Mouse (Mus musculus) intestine, postnatal 0 days (tissue): ENCODE data around the gene Trim71. TPM values are rescaled to one million over a fixed set of nuclear protein-coding genes. Genes with fewer than 3 reads are reported as not detected.

Source experiments
- ATAC-seq: fragments of 200-750 bp; cut with Nextera tagmentation; 2 replicates; pipeline ENCODE4 v1.8.0; 2017; ENCODE audit warnings: mild to moderate bottlenecking, moderate TSS enrichment, moderate library complexity
- H3K27ac ChIP-seq: fragments of 300-500 bp; sonication (generic); 2 replicates; pipeline ENCODE4 v1.5.1; 2014; ENCODE audit warnings: mild to moderate bottlenecking, low read depth, low read length, moderate library complexity
- H3K27me3 ChIP-seq: fragments of 300-500 bp; sonication (generic); replicated peaks from 2 replicates; pipeline ENCODE4 v1.6.1; 2014; ENCODE audit warnings: low read length, mixed read lengths; ENCODE audit not compliant: control insufficient read depth, insufficient read depth
- H3K36me3 ChIP-seq: fragments of 300-500 bp; sonication (generic); 2 replicates; pipeline ENCODE4 v1.6.1; 2014; ENCODE audit warnings: mild to moderate bottlenecking, moderate library complexity; ENCODE audit not compliant: control insufficient read depth, insufficient read depth
- H3K4me1 ChIP-seq: fragments of 300-500 bp; sonication (generic); replicated peaks from 2 replicates; pipeline ENCODE4 v1.6.1; 2014; ENCODE audit warnings: antibody characterized with exemption, low read length, mixed read lengths; ENCODE audit not compliant: control insufficient read depth, insufficient read depth
- H3K4me2 ChIP-seq: fragments of 300-500 bp; sonication (generic); replicated peaks from 2 replicates; pipeline ENCODE4 v1.6.1; 2014; ENCODE audit warnings: low read depth, mild to moderate bottlenecking, moderate library complexity
- H3K4me3 ChIP-seq: fragments of 300-500 bp; sonication (generic); 2 replicates; pipeline ENCODE4 v1.5.1; 2014; ENCODE audit warnings: low read depth, low read length
- H3K9ac ChIP-seq: fragments of 300-500 bp; sonication (generic); 2 replicates; pipeline ENCODE4 v1.6.1; 2014; ENCODE audit warnings: mild to moderate bottlenecking, low read depth, low read length
- H3K9me3 ChIP-seq: fragments of 300-500 bp; sonication (generic); 2 replicates; pipeline ENCODE4 v1.6.1; 2016; ENCODE audit warnings: mixed run types; ENCODE audit not compliant: control insufficient read depth
- CTCF ChIP-seq: sonication (generic); IDR thresholded peaks from 2 replicates; pipeline ENCODE4 v1.5.1; 2016; ENCODE audit warnings: low read depth, mild to moderate bottlenecking, control low read depth, antibody characterized with exemption, moderate library complexity
- WGBS: fragments of 180-500 bp; shearing (Covaris S2); extraction: QIAGEN DNeasy Blood & Tissue Kit; methylation state at CpG from one replicate; pipeline ENCODE4 v1.1.7; 2014; 5-methylcytosine and 5-hydroxymethylcytosine counted together
- polyA plus RNA-seq: library from polyadenylated mRNA; unstranded; fragments of >200 nt; fragmentation: Nextera tagmentation; extraction: Ambion mirVana; gene quantifications from 2 replicates; pipeline ENCODE4 v1.2.1, GENCODE M21; 2015

Trim71 gene
- polyA plus RNA-seq, 1 experiment from 2014 or later = 1.5 TPM

DNA sequence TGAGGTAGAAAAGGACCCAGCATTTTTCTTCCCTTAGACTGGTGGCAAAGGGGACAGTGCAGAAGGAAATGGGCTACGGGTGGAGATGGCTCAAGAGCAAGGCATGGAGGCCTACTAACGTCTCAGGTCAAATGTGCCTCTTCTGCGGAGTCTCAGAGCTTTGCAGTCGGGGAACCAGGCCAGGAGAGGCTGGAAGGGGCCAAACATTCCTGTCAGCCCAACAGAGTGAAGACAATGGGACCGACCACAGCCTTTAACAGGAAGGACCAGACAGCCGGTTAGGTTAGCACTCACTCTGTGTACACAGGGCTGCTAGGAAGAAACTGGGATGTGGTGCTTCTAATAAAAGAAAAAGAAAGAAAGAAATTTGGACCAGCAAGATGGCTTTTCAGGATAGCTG, 14.1 kb downstream of the Trim71 start:
- no peaks in the 10 kb centered on the region for H3K27me3 ChIP-seq
- no peak overlapping the region for H3K4me3 ChIP-seq
- no peak for TF ChIP-seq CTCF
- peaks cover 6% of the 10 kb centered on the region for H3K4me1 ChIP-seq
- no peak overlapping the region for H3K9ac ChIP-seq
- no peak overlapping the region for H3K27ac ChIP-seq
- no peaks in the 10 kb centered on the region for H3K36me3 ChIP-seq
- ATAC-seq = no peak
- no peaks in the 10 kb centered on the region for H3K9me3 ChIP-seq
- no peak overlapping the region for H3K4me2 ChIP-seq
- WGBS = 29% methylated on average over 6 of the region's 6 CpGs

GRCm38 (mm10) chr9:114549117-114549516, 15.1 kb downstream of the Trim71 start:
- no peak overlapping the region for H3K27ac ChIP-seq
- no peak for TF ChIP-seq CTCF
- no peak overlapping the region for H3K9ac ChIP-seq
- no peak overlapping the region for H3K4me3 ChIP-seq
- no peak for ATAC-seq
- H3K36me3 ChIP-seq = no peaks in the 10 kb centered on the region
- H3K27me3 ChIP-seq = no peaks in the 10 kb centered on the region
- 36% methylated on average over 5 of the region's 5 CpGs for WGBS
- H3K4me1 ChIP-seq = peaks cover 8% of the 10 kb centered on the region
- no peaks in the 10 kb centered on the region for H3K9me3 ChIP-seq
- H3K4me2 ChIP-seq = no peak overlapping the region

DNA sequence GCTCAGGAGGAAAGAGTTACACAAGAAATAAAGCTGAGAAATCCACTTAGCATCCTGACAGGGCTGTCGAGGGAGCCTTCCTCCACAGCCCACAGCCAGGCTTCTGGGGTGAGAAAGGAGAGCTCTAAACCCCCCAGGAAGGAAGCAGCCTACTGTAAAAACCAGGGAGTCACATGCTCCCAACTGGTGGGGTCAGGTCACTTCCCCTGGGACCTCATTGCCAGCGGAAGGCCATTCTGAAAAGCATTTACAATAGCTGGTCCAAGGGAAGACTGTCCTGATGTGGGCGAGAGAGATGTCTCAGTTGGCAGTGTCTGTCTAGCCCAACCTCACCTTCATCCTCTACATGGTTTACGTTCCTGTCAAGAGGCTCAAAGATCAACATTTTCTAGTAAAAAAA, 15.7 kb downstream of the Trim71 start:
- ATAC-seq = no peak
- TF ChIP-seq CTCF = no peak
- Histone ChIP-seq H3K9me3 (no peaks in the 10 kb centered on the region), H3K4me2 (peak overlapping the region; percentile 35; the same call in 1 of the 2 replicates), H3K9ac (no peak overlapping the region), H3K27me3 (no peaks in the 10 kb centered on the region), H3K4me1 (peaks cover 10% of the 10 kb centered on the region), H3K27ac (peak overlapping the region; percentile 73), H3K36me3 (no peaks in the 10 kb centered on the region), H3K4me3 (no peak overlapping the region)
- WGBS = 34% methylated on average over 4 of the region's 4 CpGs

GRCm38 (mm10) chr9:114547643-114548077, 16.5 kb downstream of the Trim71 start:
- 24% methylated on average over 6 of the region's 6 CpGs for WGBS

DNA sequence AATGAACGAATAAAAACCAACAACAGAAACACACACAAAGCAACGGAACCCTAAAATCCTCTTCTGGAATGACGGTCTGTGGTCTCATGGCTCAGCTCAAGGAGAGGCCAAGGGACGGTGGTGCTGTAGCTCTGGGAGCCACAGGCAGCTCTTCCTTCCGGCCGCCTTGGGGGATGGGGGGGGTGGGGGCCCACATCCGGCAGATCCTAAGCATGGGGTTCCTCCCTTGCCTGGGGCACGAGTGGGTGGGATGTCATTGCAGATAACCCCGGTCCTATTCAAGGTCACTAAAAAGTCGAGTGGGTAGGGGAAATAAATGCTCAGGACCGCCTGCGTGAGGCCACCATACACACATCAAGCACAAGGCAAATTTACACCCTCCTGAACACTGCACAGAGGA, 17.4 kb downstream of the Trim71 start:
- no peaks in the 10 kb centered on the region for H3K27me3 ChIP-seq
- no peak overlapping the region for H3K4me3 ChIP-seq
- no peak for ATAC-seq
- no peak for TF ChIP-seq CTCF
- H3K9me3 ChIP-seq = no peaks in the 10 kb centered on the region
- H3K9ac ChIP-seq = no peak overlapping the region
- H3K27ac ChIP-seq = peak overlapping the region; percentile 73
- peak overlapping the region; percentile 35 for H3K4me2 ChIP-seq
- no peaks in the 10 kb centered on the region for H3K36me3 ChIP-seq
- WGBS = 37% methylated on average over 12 of the region's 12 CpGs
- H3K4me1 ChIP-seq = peaks cover 10% of the 10 kb centered on the region

More at GRCm38 (mm10) chr9:114547643-114548077, 16.5 kb downstream of the Trim71 start:
- H3K27ac ChIP-seq = peak overlapping the region; percentile 73
- H3K9ac ChIP-seq = no peak overlapping the region
- no peaks in the 10 kb centered on the region for H3K27me3 ChIP-seq
- H3K4me1 ChIP-seq = peaks cover 10% of the 10 kb centered on the region
- ATAC-seq = peak; percentile 69
- H3K4me3 ChIP-seq = no peak overlapping the region
- H3K4me2 ChIP-seq = peak overlapping the region; percentile 35
- H3K36me3 ChIP-seq = no peaks in the 10 kb centered on the region
- no peak for TF ChIP-seq CTCF
- H3K9me3 ChIP-seq = no peaks in the 10 kb centered on the region

DNA sequence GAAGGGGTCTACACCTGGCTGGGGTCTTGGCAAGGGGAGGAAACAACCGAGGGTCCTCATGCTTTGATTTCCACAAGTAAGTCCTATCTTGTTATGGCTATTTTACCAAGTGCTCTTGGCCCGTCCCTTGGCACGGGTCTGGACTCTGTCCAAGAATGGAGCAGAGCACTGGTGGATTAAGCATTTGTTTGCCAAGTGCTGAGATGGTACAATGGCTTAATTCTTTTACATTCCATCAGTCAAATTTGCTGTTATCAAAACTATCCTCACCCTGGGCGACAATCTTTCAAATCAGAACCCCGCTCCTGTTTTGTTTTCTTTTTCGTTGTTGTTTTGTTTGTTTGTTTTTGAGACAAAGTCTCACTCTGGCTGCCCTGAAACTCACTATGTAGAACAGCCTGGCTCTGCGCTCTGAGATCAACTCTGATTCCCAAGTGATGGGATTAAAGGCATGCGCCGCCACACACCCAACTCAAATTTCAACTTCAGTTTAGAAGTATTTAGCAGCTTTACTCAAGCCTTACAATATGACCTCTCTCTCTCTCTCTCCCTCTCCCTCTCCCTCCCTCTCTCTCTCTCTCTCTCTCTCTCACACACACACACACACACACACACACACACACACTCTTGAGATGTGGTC, 19.3 kb downstream of the Trim71 start:
- TF ChIP-seq CTCF = no peak
- no peak overlapping the region for H3K9ac ChIP-seq
- no peak for ATAC-seq
- no peaks in the 10 kb centered on the region for H3K27me3 ChIP-seq
- WGBS = 22% methylated on average over 9 of the region's 9 CpGs
- no peaks in the 10 kb centered on the region for H3K36me3 ChIP-seq
- H3K4me3 ChIP-seq = no peak overlapping the region
- peaks cover 13% of the 10 kb centered on the region for H3K4me1 ChIP-seq
- no peak overlapping the region for H3K27ac ChIP-seq
- peak overlapping the region; percentile 50 for H3K4me2 ChIP-seq
- no peaks in the 10 kb centered on the region for H3K9me3 ChIP-seq
